Mouse (Mus musculus) layer of hippocampus, adult 9-10 months (tissue): ENCODE measurements at regions not wholly inside any gene's neighbourhood (a gene's known extent, or its start where the extent isn't known, plus 50 kb on each side); places are given as distances from the start of the nearest gene placed in this dataset.
A peak's percentile ranks its signal among the peaks of the same experiment; 100 is the strongest.

Experiments
- DNase-seq: peaks from one replicate; pipeline ENCODE4 v3.0.0; 2022; ENCODE audit warnings: low spot score

DNA sequence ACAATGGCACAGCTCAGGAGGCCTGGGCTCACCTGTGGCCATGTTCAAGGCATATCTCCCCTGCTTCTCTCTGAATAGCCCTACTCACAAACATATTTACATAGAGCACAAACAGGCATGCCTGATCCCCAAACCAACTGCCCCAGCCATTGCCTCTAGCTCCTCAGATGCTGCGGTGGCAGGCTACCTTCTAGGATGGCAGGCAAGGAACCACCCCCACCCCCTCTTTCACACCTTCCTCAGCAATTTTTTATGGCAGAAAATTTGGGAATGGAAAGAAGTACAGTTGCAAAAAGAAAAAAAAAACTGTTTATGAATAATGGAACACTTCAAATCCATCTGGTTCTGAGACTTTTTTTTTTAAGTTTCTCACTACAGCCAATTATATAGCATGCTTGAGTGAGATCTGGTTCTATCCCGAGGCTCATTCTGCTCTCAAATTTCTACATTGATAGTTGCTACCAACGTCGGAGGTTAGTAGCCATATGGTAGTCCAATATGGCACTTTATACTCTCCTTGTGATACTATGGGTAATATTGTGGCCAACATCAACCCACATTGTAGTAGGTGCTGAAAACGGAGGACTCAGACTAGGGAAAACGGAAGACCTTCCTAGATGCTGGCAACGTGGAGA, 136.8 kb upstream of the Gm10295 start:
- no peak for DNase-seq

DNA sequence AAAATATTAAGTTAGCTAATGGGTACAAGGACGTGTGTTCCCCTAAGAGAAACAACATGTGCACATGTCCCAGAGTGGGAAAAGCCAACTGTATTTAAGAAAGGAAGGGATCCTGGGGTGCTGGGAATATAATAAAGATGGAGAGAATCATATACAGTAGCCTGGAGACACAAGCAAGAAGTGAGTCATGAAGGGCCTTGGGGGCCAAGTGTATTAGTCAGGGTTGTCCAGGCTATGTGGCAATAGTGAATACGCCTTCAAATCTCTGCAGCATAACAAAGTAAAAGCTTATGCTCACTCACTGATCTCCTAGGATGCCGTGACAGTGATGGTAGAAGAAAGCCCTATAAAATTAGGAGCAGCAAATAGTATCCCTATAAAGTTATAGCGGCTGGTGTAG, 124.1 kb upstream of the Gm10295 start:
- DNase-seq, result no peak

DNA sequence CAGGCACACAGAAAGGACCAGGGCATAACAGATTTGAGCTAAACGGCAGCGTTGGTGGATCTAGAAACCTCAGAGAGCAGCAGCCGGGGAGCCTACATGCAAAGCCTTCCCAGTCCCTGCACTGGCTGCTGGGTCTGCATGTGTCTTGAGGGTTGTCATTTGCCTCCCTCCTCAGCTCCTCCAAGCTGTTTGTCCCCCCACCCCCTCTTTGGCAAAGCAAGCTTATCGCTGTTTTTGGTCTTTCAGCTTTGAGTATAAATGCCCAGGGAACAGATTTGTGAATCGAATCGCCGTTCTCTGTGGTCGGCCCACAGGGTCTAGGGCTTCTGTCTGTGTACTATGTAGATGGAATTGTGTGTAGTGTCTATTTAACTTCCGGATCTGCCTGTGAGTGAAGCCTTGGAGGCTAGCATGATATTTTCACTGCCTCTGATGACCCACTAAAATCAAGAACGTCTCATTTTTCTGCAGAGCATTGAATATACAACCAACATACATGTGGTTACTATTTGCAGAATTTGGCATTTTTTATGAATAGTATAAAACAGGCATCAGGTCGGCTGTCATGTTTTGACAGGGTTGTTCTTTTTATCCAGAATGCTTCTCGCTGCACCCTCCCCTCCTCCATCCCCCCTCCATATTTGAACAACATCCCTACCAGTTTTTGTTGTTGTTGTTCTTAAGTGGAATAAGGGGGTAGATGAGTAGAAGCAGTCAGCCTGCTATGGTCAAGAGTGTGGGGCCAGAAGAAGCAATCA, 121.3 kb upstream of the Gm10295 start:
- no peak for DNase-seq

DNA sequence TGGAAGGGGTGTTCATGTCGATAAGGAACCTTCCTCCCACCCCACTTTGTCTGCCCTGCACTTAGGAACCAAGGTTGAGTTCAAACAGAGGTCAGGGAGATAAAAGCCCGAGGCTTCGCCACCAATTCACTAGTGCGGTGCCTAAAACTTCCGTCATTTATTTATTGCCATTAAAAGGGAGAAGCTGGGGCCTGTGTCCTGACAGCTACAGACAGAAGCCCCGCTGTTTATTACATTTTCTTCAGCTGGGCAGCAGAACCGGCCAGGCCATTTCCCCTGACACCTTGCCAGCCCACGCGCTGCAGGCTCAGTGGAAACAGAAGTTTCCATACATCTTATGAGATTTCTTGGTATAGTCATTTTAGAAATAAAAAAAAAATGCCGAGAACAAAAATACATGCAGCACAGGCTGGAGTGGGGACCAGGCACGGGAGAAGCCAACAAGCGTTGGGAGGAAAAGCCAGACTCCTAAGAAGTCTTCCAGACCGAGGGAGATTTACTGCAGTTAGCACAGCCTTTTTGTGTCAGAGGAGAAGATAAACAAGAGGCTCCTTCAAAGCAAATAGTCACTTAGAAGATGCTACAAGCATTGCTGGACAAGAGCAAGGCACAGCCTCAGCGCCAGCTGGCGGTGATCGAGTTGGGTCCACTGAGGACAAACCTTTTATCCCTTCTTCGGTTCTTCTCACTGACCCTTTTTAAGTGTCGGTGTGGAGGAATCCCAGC, 120.5 kb upstream of the Gm10295 start:
- DNase-seq, result no peak

DNA sequence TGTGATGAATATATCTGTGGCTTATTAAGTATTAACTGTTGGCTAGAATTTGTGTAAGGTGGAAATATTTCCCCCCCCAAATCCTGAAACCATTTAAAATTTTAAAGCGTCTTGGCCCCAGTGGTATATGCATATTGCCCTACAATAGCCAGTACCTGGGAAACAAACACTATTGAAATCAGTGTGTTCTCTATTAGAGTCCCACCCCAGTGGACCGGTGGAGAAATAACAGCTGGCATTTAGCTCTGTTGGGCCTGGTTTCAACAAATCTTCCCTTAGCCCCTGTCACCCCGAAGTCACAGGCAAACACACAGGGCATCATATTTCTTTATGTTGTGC, 120.0 kb upstream of the Gm10295 start:
- DNase-seq, result no peak

DNA sequence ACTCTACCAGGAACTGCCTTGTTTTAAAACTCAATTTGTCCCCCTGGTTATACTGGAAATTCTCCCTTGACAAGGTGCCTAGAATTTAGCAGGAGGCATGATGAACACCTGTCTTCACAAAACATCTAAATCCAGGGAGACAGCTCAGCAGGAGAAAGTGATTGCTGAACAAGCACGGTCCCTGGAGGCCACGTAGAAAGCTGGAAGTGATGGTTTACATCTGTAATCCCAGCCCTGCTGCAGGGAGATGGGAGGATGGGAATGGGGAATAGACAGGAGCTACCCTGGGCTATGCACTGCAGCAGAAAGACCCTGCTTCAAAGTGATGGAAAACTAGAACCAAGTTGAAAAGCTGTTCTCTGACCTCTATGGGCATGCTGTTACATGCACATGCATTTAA, 119.1 kb upstream of the Gm10295 start:
- no peak for DNase-seq

DNA sequence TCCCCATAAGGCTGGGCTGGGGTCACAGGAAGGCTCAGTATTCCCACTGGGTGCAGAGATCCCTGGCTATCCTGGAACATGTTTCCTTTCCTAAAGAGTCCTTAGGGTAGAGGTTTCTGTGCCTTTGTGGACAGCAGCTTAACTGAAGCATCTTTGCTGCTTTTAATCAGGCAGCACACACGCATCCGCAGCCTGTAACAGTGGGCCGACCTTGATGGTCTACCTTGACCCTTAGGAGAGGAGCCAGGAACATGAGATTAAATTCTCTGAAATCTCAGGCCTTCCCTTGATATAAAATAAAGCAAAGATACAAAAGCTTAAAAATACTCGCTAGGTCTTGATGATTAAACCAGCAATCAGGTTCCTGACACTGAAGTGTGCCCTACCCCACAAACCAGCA, 118.7 kb upstream of the Gm10295 start:
- DNase-seq, result no peak

DNA sequence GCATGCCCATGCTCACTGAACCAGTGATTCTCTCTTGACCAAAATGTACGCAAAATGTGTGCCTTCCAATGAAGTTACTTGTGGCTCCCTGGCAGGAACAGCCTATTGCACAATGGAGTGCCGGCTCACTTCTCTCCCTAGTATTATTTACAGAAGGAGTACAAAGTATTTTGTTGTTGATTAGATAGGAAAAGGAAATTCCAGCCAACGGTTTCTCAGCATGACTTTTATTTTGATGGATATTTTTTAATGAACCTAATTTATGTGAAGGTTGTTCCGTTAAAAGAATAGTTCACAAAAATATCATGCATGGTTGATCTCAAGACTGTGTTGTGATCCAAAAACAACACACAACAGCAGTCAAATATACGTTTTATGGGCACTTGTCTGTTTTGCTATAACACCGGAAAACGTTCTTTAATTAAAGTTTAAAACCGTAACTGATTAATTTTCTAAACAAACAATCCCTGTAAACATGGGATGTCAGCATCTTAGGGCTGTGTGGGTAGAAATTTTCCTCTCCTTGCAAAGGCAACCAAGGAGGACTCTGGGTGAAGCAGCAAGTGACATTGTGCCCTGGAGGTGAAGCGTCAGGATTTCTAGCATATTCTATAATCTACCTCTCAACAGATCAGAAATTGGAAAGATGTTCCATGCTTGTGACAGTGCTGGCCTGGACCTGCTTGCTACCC, 116.3 kb upstream of the Gm10295 start:
- no peak for DNase-seq

DNA sequence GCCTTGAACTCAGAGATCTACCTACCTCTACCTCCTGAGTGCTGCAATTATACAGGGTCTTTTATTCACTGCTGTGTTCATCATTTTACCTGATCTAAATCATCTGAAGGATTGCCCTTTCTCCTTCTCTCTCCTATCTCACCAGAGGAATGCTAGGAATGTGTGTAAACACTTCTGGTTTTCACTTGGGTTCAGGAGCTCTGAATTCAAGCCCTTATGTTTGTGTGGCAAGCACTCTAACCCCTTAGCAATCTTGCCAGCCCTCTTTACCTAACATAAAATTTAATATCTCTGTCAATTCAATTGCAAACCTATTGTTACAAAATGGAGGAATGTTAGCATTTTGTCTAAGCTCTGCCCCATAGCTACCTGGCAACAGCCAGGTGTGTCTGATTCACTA, 112.8 kb upstream of the Gm10295 start:
- no peak for DNase-seq

DNA sequence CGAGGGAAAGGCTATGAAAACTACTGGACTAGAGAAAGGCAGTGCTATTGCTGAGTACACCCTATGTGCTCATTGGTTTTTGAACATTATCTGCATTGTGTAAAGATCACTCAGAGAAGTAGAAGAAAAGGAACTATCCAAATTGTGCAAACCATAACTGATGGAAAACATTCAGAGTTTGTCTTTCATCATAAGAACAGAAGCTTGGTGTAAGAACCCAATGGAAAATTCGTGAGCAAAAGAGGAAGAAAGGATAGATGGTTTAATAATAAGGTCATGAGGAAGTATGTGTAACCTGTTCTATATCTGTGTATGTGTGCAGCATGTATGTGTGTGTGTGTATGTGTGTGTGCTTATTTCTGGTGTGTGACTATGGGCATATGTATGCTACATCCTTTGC, 112.3 kb upstream of the Gm10295 start:
- no peak for DNase-seq

DNA sequence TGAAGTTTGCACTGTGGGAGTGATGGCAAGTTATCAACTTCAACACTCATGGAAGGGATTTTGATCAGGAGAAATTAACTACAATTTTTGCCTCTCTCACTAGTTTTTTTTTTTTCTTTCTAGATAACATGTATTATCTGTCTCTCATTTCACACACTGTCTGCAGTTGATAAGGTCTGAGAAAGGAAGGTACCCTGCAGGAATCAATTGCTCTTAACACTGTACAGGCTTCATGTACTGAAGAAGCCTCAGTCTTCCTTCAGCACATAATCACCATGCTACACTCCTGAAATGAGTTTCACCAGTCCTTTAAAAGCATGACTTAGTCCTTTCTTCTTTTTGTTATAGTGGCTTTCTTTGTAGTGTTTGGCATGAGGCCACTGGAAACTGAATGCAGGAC, 108.5 kb upstream of the Gm10295 start:
- DNase-seq, result no peak

DNA sequence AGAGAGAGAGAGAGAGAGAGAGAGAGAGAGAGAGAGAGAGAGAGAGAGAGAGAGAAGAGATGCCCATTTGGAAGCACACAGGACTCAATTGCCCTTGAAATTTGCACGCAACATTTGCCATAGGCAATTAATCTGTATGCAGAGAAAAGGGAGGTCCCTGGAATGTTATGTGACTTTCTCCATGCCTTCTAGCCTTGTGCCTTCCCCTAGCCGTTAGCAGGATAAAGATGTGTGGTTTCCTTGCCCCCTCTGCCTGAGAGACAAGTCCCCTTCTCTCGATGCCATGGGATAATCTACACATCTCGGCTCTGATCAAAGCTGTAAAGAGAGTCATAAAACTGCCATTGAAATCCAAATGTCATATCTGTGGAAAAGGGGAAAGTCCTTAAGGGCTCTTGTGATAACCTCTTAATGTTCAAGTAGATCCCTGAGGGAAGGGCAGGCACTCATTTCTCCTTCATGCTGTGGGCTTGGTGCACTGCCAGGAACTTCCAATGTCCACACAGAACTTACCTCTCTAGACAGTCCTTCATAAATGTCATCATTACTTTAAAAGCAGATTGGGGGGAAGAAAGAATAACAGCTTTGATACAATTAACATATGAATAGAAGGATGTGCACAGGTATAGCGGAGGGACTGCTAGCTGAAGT, 106.9 kb upstream of the Gm10295 start:
- DNase-seq, result no peak

DNA sequence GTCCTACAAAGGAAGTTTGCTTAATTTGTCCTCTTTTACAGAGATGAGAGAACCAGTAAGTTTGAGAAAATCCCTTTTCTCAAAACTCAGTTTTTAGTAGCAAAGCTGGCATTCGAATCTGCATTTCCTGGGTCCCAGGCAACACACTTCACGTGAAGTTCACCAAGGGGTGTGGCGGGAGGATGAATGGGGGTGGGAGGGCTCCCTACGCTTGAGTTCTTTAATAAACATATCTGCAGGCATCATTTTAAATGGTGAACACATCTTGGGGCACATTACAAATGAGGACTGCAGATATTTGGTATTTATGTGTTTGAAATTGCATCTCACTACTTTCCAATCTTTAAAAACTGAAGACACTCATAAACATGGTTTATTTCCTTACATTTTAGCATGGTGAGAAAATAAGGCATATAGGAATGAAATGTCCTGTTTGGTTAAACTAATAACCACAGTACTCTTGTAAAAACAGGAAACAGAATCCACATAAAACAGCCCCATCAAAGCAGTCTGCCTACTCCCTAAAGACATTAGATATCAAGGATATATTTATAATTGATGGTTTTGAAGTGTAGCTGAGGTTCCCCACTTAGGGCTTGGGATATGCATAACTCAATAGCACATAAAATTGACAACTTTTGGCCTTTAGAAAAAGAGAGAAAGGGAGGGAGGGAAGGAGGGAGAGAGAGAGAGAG, 106.3 kb upstream of the Gm10295 start:
- DNase-seq, result no peak

DNA sequence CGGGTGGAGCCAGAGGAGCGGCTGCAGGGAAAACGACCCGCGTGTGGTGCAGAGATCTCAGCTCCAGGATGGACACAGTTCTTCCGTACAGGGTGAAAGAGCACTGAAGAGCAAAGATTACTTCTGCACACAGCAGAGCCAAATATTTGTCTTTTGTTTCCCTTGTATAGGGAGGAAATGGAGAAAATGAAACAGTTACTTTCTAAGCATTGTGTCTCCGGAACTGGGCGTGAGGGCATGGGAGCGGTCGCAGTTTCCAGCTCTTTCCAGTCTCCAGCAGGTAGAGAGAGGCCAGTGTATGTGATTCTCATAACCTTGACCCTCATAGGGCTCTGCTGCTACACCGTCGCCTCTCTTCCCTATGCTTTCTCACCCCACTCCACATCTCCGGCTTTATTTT, 105.1 kb upstream of the Gm10295 start:
- no peak for DNase-seq

DNA sequence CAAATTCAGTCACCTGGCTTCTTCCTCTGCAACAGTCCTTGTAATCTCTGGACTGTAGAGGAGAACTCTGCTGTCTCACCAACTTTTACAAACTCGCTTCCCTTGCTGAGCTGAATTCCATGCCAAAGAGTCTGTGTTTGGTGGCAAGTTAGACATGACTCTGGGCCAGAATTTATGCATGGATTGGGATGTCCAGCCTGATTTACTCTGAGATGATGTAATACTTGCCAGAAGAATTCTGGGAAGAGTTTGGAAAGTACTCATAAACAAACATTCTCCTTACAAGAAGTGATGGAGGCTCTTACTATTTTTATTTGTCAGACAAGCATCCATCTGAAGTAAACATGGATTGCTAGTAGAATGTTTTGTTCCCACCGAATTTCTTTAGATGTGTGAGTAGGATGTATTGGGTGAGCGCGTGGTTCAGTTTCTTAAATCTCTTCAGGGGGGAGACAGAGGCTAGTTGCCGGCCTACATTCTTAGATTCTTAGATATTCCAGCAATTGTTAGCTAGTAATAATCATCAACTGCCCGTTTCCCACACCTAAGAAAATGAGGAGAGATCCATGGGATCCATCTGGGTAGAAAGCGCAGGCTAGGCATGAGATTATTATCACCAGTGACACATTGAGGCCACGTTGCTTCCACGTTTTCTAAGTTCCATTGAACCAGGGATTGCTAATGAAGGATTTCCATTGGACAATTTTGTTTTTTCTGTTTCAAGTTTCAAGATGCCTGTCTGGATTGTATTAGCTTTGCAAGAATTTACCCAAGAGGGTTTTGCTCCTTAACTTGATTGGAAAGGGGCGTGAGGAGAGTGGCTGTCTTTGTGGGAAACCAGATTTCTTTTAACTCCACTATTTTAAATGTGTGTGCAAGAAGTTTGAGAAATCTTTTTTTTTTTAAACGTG, 89.3 kb upstream of the Gm10295 start:
- DNase-seq, result no peak

DNA sequence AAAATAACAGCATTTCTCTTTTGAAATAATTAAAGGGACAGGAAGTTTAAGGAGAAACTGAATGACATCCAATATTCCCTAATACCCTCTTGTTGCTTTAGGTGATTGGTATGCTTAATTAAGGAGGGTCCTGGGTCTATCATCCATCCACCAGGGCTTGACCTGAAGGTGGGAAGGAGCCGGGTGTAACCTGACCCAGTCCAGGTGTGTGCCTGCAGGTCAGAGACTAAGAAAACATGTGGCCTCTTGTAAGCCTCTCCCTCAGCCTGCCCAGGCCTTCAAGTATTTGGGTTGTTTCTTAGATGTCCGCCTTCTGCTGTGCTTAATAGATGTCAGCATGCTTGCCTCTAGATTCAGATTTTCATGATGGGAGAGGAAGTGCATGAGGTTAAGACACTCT, 74.7 kb upstream of the Gm10295 start:
- DNase-seq, result no peak

DNA sequence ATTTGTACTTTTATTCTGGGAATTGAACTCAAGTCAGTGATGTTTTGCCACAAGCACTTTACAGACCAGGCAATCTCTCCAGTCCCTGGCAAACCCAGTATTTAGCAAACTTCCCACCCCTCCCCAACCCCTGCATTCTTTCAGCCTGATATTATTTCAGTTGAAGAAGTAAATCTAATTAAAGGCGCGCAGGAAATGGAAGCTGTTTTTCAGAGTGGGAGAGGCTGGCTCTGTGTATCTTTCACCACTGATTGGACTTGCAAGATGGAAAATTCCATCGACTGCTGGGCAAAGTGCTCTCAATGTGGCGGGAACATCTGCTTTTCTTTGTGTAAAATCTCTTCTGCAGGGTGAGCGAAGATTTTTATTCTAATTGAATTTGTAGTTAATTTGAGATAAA, 68.0 kb upstream of the Gm10295 start:
- no peak for DNase-seq

DNA sequence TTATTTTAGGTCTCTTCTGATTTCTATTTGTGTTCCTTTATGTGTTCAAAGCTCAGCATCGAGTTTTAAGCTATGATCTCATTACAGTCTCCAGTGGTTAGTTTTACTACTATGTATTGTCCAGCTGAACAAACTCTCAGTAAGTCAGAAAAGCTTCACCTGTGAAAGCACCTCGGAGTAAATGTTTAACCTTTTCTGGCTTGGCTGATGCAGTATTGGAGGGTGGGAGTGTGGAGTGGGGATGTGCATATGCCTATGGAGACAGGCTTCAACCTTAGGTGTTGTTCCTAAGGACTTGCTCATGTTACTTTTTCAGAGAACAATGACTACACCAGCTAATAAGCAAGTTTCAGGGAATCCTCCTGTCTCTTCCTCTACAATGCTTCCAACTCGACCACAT, 67.6 kb upstream of the Gm10295 start:
- DNase-seq, result no peak

DNA sequence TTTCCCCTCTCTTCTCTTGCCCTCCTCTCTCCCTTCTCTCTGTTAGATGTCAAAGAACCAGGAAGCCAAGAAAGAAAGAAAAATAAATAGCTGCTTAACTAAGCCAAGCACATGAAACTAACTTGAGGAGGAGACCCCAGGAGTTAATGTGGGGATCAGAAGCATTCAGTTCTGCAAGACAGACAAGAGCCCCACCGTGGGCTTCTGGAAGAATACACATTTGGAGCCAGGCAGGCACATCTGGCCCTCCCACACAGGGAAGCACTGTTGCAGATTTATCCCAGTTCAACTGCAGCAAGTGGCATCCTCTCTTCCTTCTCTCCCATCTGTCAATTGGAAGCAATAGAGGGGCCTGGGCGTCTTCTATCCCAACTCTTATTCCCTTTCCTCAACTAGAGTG, 63.5 kb upstream of the Gm10295 start:
- no peak for DNase-seq

DNA sequence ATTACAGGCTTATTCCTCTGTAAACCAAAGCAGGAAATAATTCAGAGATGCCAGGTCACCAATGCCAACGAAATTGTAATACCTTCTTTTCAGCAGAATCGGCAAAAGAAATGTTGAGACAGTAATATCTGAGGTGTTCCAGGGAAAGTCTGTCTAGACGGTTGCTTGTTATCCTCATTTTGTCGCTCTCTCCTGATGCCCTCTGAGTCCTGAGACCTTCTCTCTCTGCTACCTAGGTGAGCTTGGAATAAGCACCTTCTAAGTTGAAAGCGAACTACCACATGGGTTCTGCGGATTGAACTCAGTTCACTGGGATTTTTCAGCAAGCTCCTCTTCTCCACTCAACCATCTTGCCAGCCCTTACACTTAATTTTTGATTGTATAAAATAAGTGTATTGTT, 61.8 kb upstream of the Gm10295 start:
- DNase-seq, result no peak

DNA sequence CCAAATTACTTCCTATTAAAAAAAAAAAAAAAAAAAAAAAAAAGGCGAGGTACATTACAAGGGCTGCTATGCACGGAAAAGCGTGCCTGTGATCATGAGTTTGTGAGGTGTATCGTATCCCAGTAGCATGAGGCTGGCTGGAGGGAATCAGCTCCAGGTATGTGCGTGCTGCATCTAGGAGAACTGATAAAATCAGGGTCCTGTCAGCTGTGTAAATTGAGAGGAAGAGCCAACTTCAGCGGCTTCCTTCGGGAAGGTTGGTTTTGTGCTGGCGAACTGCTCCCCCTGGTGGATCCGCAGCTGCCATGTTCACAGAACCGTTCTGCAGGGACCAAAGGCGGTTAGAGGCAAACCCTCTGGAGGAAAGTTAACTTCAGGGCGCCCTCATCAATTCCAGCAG, 60.8 kb upstream of the Gm10295 start:
- peak; percentile 55 for DNase-seq
